Mouse (Mus musculus): ENCODE measurements around the gene Olfr1440. TPM values are rescaled to one million over a fixed set of nuclear protein-coding genes. Genes with fewer than 3 reads are reported as not detected.

Gene Olfr1440
- polyA plus RNA-seq, 1 experiment from 2014 or later: not detected

DNA sequence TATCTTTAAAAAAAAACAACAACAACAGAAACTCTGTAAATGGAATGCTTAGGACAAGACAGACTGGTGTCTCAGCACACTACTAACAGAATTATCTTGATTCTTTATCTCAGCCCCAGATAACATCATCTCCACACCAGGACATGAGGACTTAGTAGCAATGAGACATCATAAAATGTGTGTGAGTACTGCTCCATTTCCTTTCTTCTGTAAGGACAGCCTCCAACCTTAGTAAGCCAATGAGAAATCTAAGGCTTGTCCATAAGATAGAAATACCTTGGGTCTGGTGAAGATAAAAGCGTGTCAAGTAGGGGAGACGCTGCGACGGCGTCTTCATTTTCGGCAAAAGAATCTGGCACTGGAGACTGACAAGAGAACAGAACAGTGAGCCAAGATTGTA, 40.5 kb downstream of the Olfr1440 start, which contains the start of gene Pfpl:
Gene Pfpl, plus strand, starts transcription at position 301 of the 400 bp plus-strand sequence.
- Histone ChIP-seq H3K4me2 (ENCODE audit: low read depth, severe bottlenecking) (no peak within 1 kb of the TSS), H3K27me3 (ENCODE audit: control insufficient read depth, insufficient read depth, low read length) (no peaks in the 10 kb centered on the region), H3K4me1 (ENCODE audit: control insufficient read depth, insufficient read depth, low read length) (no peaks in the 10 kb centered on the region), H3K9me3 (ENCODE audit: control insufficient read depth, low read length) (no peaks in the 10 kb centered on the region), H3K4me3 (ENCODE audit: low read depth, low read length) (no peak within 1 kb of the TSS), H3K27ac (replicated peaks; ENCODE audit: low read depth, low read length) (no peak within 1 kb of the TSS), H3K36me3 (ENCODE audit: control insufficient read depth, insufficient read depth, low read length) (no peaks in the 10 kb centered on the region), H3K9ac (ENCODE audit: low read length) (no peak within 1 kb of the TSS)
- ATAC-seq (ENCODE audit: insufficient number of reproducible peaks, low FRiP score, low TSS enrichment, low read depth) (no peak), DNase-seq (ENCODE audit: low spot score) (no peak)
- 92% methylated on average over 6 of the region's 6 CpGs for WGBS

DNA sequence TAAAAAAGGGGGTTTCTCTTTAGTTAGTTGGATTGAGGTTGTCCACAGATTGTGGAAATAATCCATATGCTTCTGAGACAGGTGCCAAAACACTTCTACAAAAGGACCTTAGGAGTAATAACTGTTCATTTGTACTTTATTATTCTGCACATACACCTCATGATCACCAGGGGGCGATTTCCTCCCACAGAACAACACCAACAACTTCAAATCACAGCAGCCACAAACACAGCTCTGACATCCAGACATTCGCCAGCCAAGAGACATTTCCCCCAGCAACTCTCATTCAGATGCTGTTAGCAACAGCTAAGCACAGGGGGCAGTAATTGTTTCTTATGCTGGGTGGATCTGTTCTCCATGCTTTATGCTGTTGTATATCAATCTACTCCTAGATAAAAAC, 46.0 kb downstream of the Olfr1440 start:
- H3K4me2 ChIP-seq (ENCODE audit: low read depth, severe bottlenecking): no peak overlapping the region
- H3K4me1 ChIP-seq (ENCODE audit: control insufficient read depth, insufficient read depth, low read length): no peaks in the 10 kb centered on the region
- no peak for ATAC-seq (ENCODE audit: insufficient number of reproducible peaks, low FRiP score, low TSS enrichment, low read depth)
- no peaks in the 10 kb centered on the region for H3K36me3 ChIP-seq (ENCODE audit: control insufficient read depth, insufficient read depth, low read length)
- no peaks in the 10 kb centered on the region for H3K9me3 ChIP-seq (ENCODE audit: control insufficient read depth, low read length)
- no peak overlapping the region for H3K9ac ChIP-seq (ENCODE audit: low read length)
- peak; percentile 30 for DNase-seq (ENCODE audit: low spot score)
- H3K27ac ChIP-seq (replicated peaks; ENCODE audit: low read depth, low read length): no peak overlapping the region
- no peak overlapping the region for H3K4me3 ChIP-seq (ENCODE audit: low read depth, low read length)
- H3K27me3 ChIP-seq (ENCODE audit: control insufficient read depth, insufficient read depth, low read length): no peaks in the 10 kb centered on the region
- WGBS: 17% methylated on average over 2 of the region's 2 CpGs

DNA sequence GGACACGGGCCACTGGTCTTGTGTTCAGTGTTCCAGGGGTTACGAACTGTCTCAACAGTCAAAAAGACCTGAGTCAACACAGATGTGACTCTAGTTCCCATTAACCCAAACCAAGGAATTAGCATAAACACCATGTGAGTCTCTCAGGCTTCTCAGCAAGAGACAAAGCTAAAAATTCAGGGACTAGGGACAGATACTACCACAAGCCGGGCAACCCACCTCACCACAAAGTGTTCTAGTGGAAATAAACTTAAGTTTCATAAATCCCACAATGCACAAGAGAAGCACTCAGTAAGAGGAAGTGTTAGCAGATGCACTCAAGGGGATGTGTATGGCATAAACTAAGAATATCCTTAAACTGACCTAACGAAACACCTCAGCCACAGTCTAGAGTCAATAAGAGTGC, 47.9 kb downstream of the Olfr1440 start:
- DNase-seq (ENCODE audit: low spot score) (no peak), ATAC-seq (ENCODE audit: insufficient number of reproducible peaks, low FRiP score, low TSS enrichment, low read depth) (no peak)
- no peaks in the 10 kb centered on the region for H3K27me3 ChIP-seq (ENCODE audit: control insufficient read depth, insufficient read depth, low read length)
- H3K36me3 ChIP-seq (ENCODE audit: control insufficient read depth, insufficient read depth, low read length): no peaks in the 10 kb centered on the region
- no peak overlapping the region for H3K4me2 ChIP-seq (ENCODE audit: low read depth, severe bottlenecking)
- WGBS: 90% methylated on average over 4 of the region's 4 CpGs
- no peaks in the 10 kb centered on the region for H3K9me3 ChIP-seq (ENCODE audit: control insufficient read depth, low read length)
- no peak overlapping the region for H3K9ac ChIP-seq (ENCODE audit: low read length)
- no peak overlapping the region for H3K27ac ChIP-seq (replicated peaks; ENCODE audit: low read depth, low read length)
- H3K4me3 ChIP-seq (ENCODE audit: low read depth, low read length): no peak overlapping the region
- H3K4me1 ChIP-seq (ENCODE audit: control insufficient read depth, insufficient read depth, low read length): no peaks in the 10 kb centered on the region

DNA sequence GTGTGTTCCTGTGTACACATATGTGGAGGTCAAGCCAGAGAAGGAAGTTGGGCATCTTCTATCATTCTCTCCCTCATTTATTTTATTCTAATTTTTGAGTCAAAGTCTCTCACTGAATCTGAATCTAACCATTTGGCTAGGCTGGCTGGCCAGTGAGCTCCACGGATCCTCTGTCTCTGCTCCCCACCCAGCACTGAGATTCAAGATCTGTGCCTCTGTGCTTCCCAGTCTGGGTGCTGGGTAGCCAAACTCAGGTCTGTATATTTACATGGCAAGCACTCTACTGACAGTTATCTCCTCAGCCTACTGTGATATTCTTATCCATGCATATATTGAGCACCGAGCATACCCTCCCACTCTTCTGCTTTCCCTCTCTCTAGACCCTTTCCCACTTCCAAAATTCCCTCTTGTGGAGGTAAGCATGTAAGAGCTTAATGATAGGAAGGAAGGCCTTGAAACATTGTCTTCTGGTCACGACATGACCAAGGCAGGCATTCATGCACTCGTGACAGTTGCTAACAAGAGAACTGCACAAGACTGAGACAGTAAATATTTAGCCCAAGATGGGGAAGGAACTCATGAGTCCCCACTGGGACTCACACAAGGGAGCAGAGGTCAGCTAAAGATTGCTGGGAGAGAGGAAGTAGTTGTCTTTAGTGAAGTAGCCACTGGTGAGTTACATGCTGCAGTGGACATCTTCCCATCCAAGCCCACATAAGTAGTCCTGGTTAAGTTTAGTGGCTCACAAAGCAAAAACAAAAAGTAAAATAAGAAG, 48.9 kb downstream of the Olfr1440 start:
- no peak overlapping the region for H3K4me2 ChIP-seq (ENCODE audit: low read depth, severe bottlenecking)
- H3K36me3 ChIP-seq (ENCODE audit: control insufficient read depth, insufficient read depth, low read length): no peaks in the 10 kb centered on the region
- no peaks in the 10 kb centered on the region for H3K9me3 ChIP-seq (ENCODE audit: control insufficient read depth, low read length)
- no peak for ATAC-seq (ENCODE audit: insufficient number of reproducible peaks, low FRiP score, low TSS enrichment, low read depth)
- H3K27me3 ChIP-seq (ENCODE audit: control insufficient read depth, insufficient read depth, low read length): no peaks in the 10 kb centered on the region
- DNase-seq (ENCODE audit: low spot score): no peak
- H3K4me3 ChIP-seq (ENCODE audit: low read depth, low read length): no peak overlapping the region
- no peak overlapping the region for H3K9ac ChIP-seq (ENCODE audit: low read length)
- WGBS: 81% methylated on average over 4 of the region's 4 CpGs
- H3K4me1 ChIP-seq (ENCODE audit: control insufficient read depth, insufficient read depth, low read length): no peaks in the 10 kb centered on the region
- no peak overlapping the region for H3K27ac ChIP-seq (replicated peaks; ENCODE audit: low read depth, low read length)

DNA sequence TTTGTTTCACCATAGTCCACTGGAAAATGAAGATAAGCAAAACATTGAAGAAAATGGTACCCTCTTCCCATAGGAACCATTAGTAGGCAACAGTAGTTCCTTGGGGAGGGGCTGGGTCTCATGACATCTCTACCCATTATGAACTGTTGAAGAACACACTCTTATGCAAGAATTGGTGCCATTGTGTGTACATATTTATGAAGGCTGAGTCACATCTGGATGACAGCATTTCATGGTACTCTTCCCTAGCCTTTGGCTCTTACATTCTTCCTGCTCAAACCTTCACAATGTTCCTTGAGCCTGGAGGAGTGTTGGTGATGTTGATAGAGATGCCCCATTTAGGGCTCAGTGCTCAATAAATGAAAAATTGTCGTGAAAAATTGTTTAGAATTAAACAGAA, 52.5 kb downstream of the Olfr1440 start:
- H3K27me3 ChIP-seq (ENCODE audit: control insufficient read depth, insufficient read depth, low read length): no peaks in the 10 kb centered on the region
- H3K36me3 ChIP-seq (ENCODE audit: control insufficient read depth, insufficient read depth, low read length): no peaks in the 10 kb centered on the region
- WGBS: 50% methylated on average over 1 of the region's 1 CpGs
- no peaks in the 10 kb centered on the region for H3K4me1 ChIP-seq (ENCODE audit: control insufficient read depth, insufficient read depth, low read length)
- no peak overlapping the region for H3K4me2 ChIP-seq (ENCODE audit: low read depth, severe bottlenecking)
- H3K9ac ChIP-seq (ENCODE audit: low read length): no peak overlapping the region
- ATAC-seq (ENCODE audit: insufficient number of reproducible peaks, low FRiP score, low TSS enrichment, low read depth) (no peak), DNase-seq (ENCODE audit: low spot score) (no peak)
- H3K9me3 ChIP-seq (ENCODE audit: control insufficient read depth, low read length): no peaks in the 10 kb centered on the region
- no peak overlapping the region for H3K27ac ChIP-seq (replicated peaks; ENCODE audit: low read depth, low read length)
- H3K4me3 ChIP-seq (ENCODE audit: low read depth, low read length): no peak overlapping the region

DNA sequence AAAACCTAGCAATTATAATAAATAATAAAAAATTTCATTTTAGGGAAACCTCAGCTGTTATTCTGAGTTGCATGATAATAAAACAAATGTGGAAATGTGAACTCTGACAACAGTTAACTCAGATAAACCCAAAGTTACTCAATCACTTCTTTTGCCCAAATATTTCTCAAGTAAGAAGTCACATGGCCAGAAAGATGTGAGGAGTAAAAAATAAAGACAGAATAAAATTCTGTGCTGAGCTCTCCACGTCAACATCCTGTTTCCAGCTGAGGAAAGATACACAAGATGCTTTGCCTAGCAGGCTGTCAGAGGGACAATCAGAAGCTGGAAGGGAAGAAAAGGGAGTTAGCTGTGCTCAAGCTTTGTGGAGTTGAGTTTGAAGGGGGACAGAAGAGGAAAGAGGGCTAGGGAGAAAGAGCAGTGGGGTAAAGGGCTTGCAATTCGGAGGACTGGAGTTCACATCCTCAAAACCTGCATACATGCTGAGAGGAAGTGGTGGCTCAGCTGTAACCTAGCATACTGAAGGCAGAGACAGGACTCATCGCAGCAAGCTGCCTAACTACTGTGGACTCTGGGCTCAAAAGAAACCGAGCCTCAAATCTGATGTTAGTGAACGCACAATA, 53.1 kb downstream of the Olfr1440 start:
- Histone ChIP-seq H3K27me3 (ENCODE audit: control insufficient read depth, insufficient read depth, low read length) (no peaks in the 10 kb centered on the region), H3K36me3 (ENCODE audit: control insufficient read depth, insufficient read depth, low read length) (no peaks in the 10 kb centered on the region), H3K9ac (ENCODE audit: low read length) (no peak overlapping the region), H3K4me1 (ENCODE audit: control insufficient read depth, insufficient read depth, low read length) (no peaks in the 10 kb centered on the region), H3K4me2 (ENCODE audit: low read depth, severe bottlenecking) (no peak overlapping the region), H3K4me3 (ENCODE audit: low read depth, low read length) (no peak overlapping the region), H3K27ac (replicated peaks; ENCODE audit: low read depth, low read length) (no peak overlapping the region), H3K9me3 (ENCODE audit: control insufficient read depth, low read length) (no peaks in the 10 kb centered on the region)
- DNase-seq (ENCODE audit: low spot score) (no peak), ATAC-seq (ENCODE audit: insufficient number of reproducible peaks, low FRiP score, low TSS enrichment, low read depth) (no peak)
- WGBS: 80% methylated on average over 5 of the region's 5 CpGs

DNA sequence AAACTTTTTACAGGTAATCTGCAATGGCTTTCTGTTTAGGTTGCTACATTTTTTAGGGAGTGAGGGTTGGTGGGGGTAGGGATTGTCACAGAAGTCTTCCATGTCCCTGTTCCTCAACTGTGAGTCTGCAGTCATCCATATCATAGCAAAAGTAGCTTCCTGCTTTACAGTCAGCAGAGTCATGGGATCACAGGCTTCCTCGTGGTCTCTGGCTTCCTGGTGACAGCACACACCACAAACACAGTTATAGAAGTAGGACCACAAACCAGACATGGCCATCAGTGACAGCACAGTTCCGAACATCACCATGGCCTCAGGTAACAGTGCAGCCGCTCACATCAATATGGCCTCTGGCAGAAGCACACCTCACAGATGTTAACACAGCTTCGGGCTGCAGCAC, 55.5 kb downstream of the Olfr1440 start:
- DNase-seq (ENCODE audit: low spot score) (no peak), ATAC-seq (ENCODE audit: insufficient number of reproducible peaks, low FRiP score, low TSS enrichment, low read depth) (no peak)
- WGBS: 78% methylated on average over 4 of the region's 4 CpGs
- no peak overlapping the region for H3K4me2 ChIP-seq (ENCODE audit: low read depth, severe bottlenecking)
- H3K4me1 ChIP-seq (ENCODE audit: control insufficient read depth, insufficient read depth, low read length): no peaks in the 10 kb centered on the region
- H3K4me3 ChIP-seq (ENCODE audit: low read depth, low read length): no peak overlapping the region
- H3K9ac ChIP-seq (ENCODE audit: low read length): no peak overlapping the region
- no peak overlapping the region for H3K27ac ChIP-seq (replicated peaks; ENCODE audit: low read depth, low read length)
- H3K27me3 ChIP-seq (ENCODE audit: control insufficient read depth, insufficient read depth, low read length): no peaks in the 10 kb centered on the region
- H3K9me3 ChIP-seq (ENCODE audit: control insufficient read depth, low read length): no peaks in the 10 kb centered on the region
- H3K36me3 ChIP-seq (ENCODE audit: control insufficient read depth, insufficient read depth, low read length): no peaks in the 10 kb centered on the region

DNA sequence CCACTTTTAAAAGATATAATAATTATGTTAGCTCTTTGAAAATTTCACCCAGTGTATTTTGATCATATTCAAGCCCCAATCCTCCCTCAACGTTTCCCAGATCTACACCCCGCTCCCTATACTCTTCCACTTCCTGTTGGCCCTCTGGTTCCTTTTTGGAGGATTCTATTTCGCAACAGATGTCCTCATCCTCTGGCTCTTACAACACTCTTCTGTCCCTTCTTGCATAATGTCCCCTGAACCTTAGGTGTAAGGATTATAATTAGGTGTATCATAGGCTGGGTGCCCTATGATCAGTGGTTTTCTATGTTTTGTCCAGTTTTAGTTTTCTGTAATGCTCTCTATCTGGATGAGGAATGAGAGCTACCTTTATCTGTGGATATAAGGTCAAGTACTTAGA, 57.9 kb downstream of the Olfr1440 start:
- Histone ChIP-seq H3K9me3 (ENCODE audit: control insufficient read depth, low read length) (no peaks in the 10 kb centered on the region), H3K4me1 (ENCODE audit: control insufficient read depth, insufficient read depth, low read length) (no peaks in the 10 kb centered on the region), H3K27me3 (ENCODE audit: control insufficient read depth, insufficient read depth, low read length) (no peaks in the 10 kb centered on the region), H3K9ac (ENCODE audit: low read length) (no peak overlapping the region), H3K27ac (replicated peaks; ENCODE audit: low read depth, low read length) (no peak overlapping the region), H3K36me3 (ENCODE audit: control insufficient read depth, insufficient read depth, low read length) (no peaks in the 10 kb centered on the region), H3K4me2 (ENCODE audit: low read depth, severe bottlenecking) (no peak overlapping the region), H3K4me3 (ENCODE audit: low read depth, low read length) (no peak overlapping the region)
- ATAC-seq (ENCODE audit: insufficient number of reproducible peaks, low FRiP score, low TSS enrichment, low read depth): no peak
- DNase-seq (ENCODE audit: low spot score): no peak
- WGBS: 87% methylated on average over 3 of the region's 3 CpGs
